Mouse (Mus musculus) spleen, embryonic (tissue): Measurements from ENCODE around the gene Gm28729.

Source experiments
- CTCF ChIA-PET: fragments of 350-600 bp; sonication (Branson Sonifier 250); formaldehyde crosslinking; loops from one replicate; lab custom pipeline; 2022; lab: Charles Lee

The Gm28729 gene

GRCm38 (mm10) chr9:96469556-96470265, 55.4 kb downstream of the Gm28729 start:
- CTCF ChIA-PET: no interaction called here

DNA sequence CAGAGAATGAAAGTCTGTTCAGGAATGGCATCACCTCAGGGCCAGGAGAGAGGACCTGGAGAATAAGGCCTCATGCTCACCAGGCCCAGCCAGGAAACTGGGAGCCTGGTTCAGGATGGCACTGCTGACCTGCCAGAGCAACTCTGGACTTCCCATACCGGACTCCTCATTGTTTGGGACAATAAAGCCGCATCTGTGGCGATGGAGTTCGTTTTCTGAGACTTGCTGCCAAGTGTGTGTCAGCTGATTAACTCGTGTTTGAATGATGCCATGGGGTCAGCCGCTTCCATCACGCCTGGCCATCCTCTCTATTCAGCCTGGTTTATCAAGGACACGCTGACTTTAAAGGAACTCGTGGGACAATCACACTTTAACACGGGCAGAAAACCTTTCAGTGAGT, 61.4 kb downstream of the Gm28729 start:
- CTCF ChIA-PET: no interaction called here

DNA sequence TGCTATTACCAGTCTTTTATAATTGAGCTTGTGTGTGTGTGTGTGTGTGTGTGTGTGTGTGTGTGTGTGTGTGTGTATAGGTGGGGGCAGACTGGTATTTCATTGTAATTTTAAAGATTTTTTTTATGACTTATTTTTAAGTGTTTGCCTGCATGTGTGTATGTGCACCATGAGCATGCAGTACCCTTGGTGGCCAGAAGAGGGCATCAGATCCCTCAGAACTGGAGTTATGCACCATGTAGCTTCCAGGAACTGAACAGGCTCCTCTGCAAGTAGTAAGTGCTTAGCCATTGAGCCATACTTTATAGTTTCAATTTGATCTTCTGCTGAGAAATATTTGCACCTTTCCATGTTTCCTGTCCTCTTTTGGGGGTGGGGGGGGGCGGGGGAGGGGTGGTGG, 63.5 kb downstream of the Gm28729 start:
- CTCF ChIA-PET: interaction anchor here (0.6 kb wide), 2 partner anchors 106 to 429 kb away, joined by 3 to 9 read pairs; no protein-coding TSS in a partner anchor

GRCm38 (mm10) chr9:96460117-96460865, 64.8 kb downstream of the Gm28729 start:
- CTCF ChIA-PET: no interaction called here

DNA sequence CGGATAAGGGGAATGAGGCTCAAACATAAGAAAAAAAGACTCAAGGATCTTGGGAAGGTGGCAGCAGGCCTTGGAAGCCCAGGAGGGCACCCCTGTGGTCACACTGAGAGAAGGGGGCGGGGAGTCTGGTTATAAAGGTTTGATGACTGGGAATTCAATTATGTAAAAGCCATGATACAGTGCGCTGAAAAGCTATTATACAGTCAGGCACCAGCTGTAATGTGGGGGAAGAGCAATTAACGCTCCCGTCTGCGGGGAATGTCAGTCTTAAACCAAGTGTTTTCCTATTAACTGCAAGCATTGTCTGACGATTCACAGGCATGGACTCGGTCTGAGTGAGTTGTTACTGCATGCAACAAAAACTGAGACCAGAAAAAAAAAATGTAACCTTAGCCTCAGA, 69.4 kb downstream of the Gm28729 start:
- CTCF ChIA-PET: no interaction called here

DNA sequence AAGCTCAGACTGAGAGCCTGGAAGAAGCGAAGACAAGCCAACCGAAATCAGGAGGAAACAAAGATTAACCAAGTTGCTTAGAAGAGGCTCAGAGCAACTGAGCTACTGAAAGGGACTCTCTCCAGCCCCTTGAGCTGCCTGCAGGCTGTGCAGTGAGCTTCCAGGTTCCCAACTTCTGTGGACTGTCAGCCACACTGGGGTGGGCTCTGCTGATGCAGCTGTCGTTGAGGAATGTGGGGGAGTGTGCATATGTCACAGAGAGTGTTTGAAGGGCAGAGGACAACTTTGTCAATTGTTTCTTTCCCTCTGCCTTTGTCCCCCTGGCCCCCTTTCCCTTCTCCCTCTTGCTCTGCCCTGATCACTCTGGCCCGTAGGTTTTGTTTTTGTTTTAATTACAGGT, 72.1 kb downstream of the Gm28729 start:
- CTCF ChIA-PET: interaction anchor here (0.7 kb wide), 1 partner anchor 167 kb away, joined by 3 read pairs; no protein-coding TSS in a partner anchor

DNA sequence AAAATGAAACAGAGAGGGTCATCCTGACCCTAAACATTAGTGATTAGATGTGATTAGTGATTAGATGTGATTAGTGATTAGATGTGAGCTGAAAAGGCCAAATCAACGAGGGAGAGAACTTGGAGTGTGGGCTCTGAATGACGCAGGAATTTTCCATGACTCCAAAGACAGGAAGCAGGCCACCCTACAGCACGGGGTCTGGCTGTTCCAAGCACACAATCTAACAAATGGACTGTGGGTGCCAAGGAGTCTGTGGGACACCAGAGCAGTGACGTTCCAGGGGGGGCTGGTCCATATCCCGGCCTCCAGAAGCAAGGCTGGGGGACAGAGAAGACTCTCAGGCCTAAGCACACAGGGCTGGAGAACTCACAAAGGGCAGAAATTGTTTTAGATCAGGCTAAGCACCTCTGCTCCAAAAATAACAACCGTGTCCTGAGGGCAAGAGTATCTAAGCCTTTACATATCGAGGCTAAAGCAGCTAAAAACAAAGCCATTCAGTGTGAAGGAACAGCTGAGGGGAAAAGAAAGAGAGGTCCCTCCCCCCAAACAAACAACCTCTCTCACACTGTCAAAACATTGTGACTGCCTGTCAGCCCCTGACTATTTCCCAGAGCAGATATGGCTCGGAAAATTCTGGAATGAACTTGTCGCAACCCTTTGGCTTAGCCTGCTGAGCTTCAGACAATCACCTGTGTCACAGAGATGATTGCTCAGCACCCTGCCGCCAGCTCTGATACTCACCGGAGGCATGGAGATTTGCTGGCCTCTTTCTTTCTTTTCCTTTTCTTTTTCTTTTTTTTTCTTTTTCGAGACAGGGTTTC, 74.0 kb downstream of the Gm28729 start:
- CTCF ChIA-PET: no interaction called here

DNA sequence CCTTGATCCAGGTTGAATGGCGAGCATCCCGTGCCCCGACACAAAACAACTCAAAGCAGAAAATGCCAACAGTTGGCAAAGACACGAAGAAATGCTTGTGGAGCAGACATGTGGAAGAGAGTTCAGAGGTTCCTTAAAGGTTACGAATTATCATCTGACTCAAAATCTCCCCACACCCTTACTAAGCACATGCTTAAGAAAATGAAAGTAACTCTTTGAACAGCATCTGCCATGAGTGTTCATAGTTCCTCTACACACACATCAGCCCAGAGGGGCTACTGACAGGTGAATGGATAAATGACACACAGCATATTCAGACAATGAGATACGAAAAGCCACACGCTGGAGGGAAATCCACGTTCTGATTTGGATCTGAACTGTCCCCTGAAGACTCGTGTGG, 75.5 kb downstream of the Gm28729 start:
- CTCF ChIA-PET: no interaction called here

GRCm38 (mm10) chr9:96445351-96445750, 79.7 kb downstream of the Gm28729 start:
- CTCF ChIA-PET: no interaction called here

DNA sequence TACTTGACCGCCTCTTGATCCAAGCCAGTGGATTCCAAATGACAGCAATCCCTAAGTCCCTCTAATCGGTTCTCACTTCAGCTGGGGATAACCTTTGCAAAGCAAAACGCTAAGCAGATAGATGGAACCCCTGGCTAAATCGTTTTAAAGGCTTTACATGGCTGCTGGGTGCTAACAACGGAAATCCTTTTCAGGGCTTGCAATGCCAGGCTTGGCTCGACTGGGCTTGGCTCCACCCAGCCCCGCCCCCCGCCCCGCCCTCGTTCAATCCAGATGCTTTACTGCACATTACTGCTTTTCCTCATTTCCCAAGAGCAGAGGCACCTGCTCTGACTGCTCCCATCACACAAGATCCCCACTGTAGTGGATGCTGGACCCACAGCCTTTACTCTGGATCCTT, 83.0 kb downstream of the Gm28729 start:
- CTCF ChIA-PET: no interaction called here

DNA sequence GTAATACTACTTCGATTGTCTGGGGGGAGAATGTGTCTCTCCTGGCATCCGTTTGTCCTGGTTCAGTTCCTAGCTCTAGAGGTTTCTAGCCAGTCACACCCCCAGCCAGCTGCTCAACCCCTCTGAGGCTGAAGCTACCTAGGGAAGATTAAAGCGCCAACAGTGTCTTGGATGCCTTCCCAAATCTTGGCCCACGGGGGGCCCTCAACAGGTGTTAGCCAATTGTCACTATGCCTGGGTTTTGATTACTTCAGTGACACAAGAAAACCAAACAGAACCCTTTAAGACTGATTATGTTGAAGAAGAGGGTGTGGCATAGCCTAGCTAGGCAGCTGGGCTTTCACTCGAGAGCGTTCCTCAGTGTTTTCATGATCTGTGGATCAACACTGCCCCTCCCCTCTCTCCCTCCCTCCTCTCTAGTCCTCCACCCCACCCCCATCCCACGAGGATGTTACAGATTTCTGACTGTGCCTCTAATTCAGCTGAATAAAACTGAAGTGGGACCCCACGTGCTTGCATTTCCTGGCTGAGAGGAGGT, 86.7 kb downstream of the Gm28729 start:
- CTCF ChIA-PET: interaction anchor here (0.6 to 0.9 kb wide), 2 partner anchors 10 to 257 kb away, joined by 4 to 10 read pairs; no protein-coding TSS in a partner anchor

DNA sequence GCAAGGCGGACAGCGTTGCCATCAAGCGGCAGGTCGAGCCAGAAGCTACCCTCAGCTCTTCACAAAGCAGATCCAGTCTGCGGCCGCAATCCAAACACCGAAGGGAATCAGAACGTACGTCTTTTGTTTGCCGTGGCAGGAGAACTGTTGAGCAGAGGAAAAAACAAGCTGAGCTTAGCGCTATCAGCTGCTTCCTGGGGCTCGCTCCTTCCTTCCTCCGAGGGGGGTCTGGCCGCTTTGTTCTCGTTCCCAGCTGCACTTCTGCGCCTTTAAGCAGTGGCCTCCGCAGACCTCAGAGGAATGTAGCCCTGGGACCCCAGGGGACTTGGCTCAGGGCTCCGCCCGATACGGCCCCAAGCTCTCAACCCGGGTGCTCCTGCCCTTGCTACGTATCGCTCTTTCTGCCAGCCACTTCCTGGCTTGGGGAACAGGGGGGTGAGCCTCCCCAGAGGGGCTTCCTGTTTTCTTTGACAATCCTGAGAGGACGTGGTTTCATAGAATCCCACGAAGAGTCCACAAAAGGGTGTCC, 87.2 kb downstream of the Gm28729 start:
- CTCF ChIA-PET: interaction anchor here (0.9 kb wide), 1 partner anchor 10 kb away, joined by 4 read pairs; no protein-coding TSS in a partner anchor

DNA sequence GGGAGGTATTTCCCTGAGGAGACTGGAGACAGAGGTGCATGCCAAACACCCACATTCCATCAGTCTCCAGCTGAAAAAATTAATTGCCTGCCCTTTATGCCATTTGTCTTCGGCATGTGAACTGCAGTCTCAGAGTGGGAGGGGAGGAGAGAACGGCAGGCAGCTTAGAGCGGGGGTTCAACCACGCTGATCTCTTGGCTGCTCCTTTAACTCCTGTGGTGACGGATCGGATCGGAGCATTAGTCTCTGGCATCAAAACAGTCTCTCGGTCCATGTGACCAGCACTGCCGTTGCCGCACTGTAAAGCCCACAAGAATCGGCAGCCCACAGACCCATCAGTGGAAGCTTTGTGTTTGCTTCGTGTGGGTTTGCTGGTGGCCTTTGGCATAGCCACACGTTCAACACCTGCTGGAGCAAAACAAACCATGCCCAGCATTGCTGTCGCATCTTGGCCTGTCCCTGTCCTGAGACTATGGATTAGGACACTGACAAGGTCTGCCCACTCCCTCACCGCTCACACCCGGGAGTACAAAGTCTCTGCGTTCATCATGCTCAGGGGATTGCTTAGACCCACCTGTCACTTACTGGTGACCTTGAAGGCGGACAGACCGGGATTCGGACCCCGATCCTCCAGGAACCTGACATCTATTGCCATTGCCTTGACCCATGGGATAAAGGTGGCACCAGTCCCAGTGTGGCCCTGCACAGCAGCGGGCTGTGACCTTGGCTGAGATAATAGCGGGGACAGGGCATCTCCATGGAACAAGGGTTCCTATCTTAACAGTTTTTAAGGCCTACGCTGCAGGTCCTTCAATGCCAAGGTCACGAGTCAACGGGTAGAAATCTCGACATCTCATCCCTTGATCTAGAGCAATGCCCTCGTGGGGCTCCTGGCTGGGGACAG, 87.9 kb downstream of the Gm28729 start:
- CTCF ChIA-PET: no interaction called here
